Mouse (Mus musculus): Measurements from ENCODE around the gene Krt222.

GRCm38 (mm10) chr11:99243820-99244374 lies at the start of gene Krt222:
- TF ChIP-seq CTCF (IDR thresholded peaks at IDR 0.05; ENCODE audit: control insufficient read depth, insufficient read depth, low read length) (no peak), POLR2A (IDR thresholded peaks at IDR 0.05; ENCODE audit: borderline replicate concordance, control insufficient read depth, low read depth, low read length) (no peak)
